In the genomic region with DNA sequence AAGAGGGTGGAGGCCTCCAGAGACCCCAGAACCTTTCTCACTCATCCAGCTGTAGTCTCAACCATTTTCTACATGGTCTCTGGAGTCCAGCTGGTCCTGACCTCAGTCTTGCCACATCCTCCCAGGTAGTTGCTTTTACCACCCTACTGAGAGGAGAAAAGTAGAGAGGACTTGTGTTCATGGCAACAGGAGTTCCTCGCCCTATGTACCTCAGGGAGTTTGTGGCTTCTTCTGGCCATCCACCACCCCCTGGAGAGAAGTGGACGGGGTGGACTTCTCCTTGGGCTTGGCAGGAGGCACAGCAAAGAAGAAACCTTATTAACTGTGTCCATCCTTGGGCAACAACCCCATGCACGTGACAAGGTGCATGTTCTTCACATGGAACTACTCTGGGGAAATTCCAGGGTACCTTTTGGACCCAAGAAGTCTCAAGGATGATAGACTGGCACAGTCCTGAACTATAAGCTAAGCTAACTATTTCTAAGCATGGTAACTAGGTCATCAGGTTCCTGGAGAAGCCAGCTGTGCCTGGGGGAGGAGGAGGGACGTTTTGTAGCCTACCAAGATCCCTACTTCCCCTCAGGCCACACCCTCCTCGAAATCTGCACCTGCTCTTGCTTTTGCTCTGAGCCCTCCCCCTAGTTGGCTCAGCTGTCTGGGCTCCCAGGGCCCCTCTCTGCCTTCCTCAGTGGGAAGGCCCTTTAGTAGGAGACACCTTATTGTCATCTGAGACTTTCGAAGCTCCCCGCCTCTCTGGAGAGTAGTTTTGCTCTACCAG, we compare ENCODE assay signal across 8 mouse cellular contexts. TPM values are rescaled to one million over a fixed set of nuclear protein-coding genes. Genes with fewer than 3 reads are reported as not detected.
A peak's percentile ranks its signal among the peaks of the same experiment; 100 is the strongest.
DNase-seq lines count a peak whose midpoint lies in the region; ATAC-seq and TF ChIP-seq lines count a peak whose summit lies in the region.
"Had no signal": no experiment of that assay in that cellular context is flagged by ENCODE, and none has a peak within 500 bp of the region (broad histone marks: within the 10 kb centered on the region; RNA-seq: fewer than 3 reads in every experiment).

No protein-coding gene starts in this region.

- 55% methylated on average over 7 of the region's 7 CpGs for WGBS in lung, postnatal 0 days
- WGBS in embryonic facial prominence, embryonic 14.5 days = 60% methylated on average over 7 of the region's 7 CpGs
- WGBS in limb, embryonic 10.5 days = 72% methylated on average over 7 of the region's 7 CpGs

- peaks cover 57% of the 10 kb centered on the region; the same call in 1 of the 2 replicates for H3K4me1 ChIP-seq in lung, postnatal 0 days (ENCODE audit: insufficient read depth, low read depth, low read length)
- peaks cover 26% of the 10 kb centered on the region for H3K4me1 ChIP-seq in embryonic facial prominence, embryonic 14.5 days (ENCODE audit: control insufficient read depth, insufficient read depth, low read length)
- H3K4me1 ChIP-seq in limb, embryonic 10.5 days = peaks cover 37% of the 10 kb centered on the region

- DNase-seq in lung, postnatal 0 days (ENCODE audit: low spot score) = peak; percentile 66
- no peak for DNase-seq in lung, postnatal 25 days (ENCODE audit: low spot score)
- peak; percentile 80 for DNase-seq in embryonic facial prominence, embryonic 14.5 days (ENCODE audit: low spot score)
- DNase-seq in limb, embryonic 10.5 days (ENCODE audit: low spot score) = no peak
- DNase-seq in thymus, postnatal 14 days = peak; percentile 92
- DNase-seq in left cerebral cortex, adult 11 months (ENCODE audit: low spot score) = no peak

- no peaks in the 10 kb centered on the region for H3K9me3 ChIP-seq in lung, postnatal 0 days (ENCODE audit: low read length)
- no peaks in the 10 kb centered on the region for H3K9me3 ChIP-seq in embryonic facial prominence, embryonic 14.5 days (ENCODE audit: control insufficient read depth, low read length)
- H3K9me3 ChIP-seq in limb, embryonic 10.5 days (replicated peaks) = no peaks in the 10 kb centered on the region

- no peak overlapping the region for H3K4me2 ChIP-seq in lung, postnatal 0 days (replicated peaks; ENCODE audit: low read depth, low read length)
- no peak overlapping the region for H3K4me2 ChIP-seq in embryonic facial prominence, embryonic 14.5 days (ENCODE audit: low read depth, low read length)
- H3K4me2 ChIP-seq: limb, embryonic 13.5 days had no signal

- no peak overlapping the region for H3K4me3 ChIP-seq in lung, postnatal 0 days (ENCODE audit: low read depth, low read length)
- H3K4me3 ChIP-seq in embryonic facial prominence, embryonic 14.5 days (ENCODE audit: low read depth, low read length) = no peak overlapping the region
- H3K4me3 ChIP-seq in limb, embryonic 10.5 days = no peak overlapping the region
- H3K4me3 ChIP-seq: limb, embryonic 13.5 days had no signal

- no peak overlapping the region for H3K9ac ChIP-seq in lung, postnatal 0 days (replicated peaks; ENCODE audit: low read depth)
- H3K9ac ChIP-seq in embryonic facial prominence, embryonic 14.5 days (ENCODE audit: low read depth, low read length) = no peak overlapping the region
- H3K9ac ChIP-seq: limb, embryonic 13.5 days had no signal

- TF ChIP-seq EP300 in lung, postnatal 0 days (IDR thresholded peaks at IDR 0.05) = no peak

- H3K27me3 ChIP-seq in lung, postnatal 0 days (replicated peaks; ENCODE audit: insufficient read depth, low read length) = no peaks in the 10 kb centered on the region
- H3K27me3 ChIP-seq in embryonic facial prominence, embryonic 14.5 days (replicated peaks; ENCODE audit: control insufficient read depth, insufficient read depth, low read length) = no peaks in the 10 kb centered on the region
- H3K27me3 ChIP-seq in limb, embryonic 10.5 days (ENCODE audit: low read depth, poor library complexity, severe bottlenecking) = no peaks in the 10 kb centered on the region
- H3K27me3 ChIP-seq: limb, embryonic 13.5 days had no signal

- no peak for ATAC-seq in lung, postnatal 0 days
- peak; percentile 75 for ATAC-seq in embryonic facial prominence, embryonic 14.5 days (ENCODE audit: low read depth)
- ATAC-seq in megakaryocyte-erythroid progenitor cell, adult 5-6 weeks (replicated peaks; ENCODE audit: low FRiP score, low TSS enrichment, poor library complexity, severe bottlenecking) = no peak

- H3K27ac ChIP-seq in lung, postnatal 0 days (ENCODE audit: low read length) = peak overlapping the region; percentile 96
- H3K27ac ChIP-seq in embryonic facial prominence, embryonic 14.5 days (replicated peaks; ENCODE audit: low read depth, low read length) = peak overlapping the region; percentile 61; the same call in 1 of the 2 replicates
- 0 out of 2 replicates have a peak overlapping the region, but pooled peaks have one; percentile 17 for H3K27ac ChIP-seq in limb, embryonic 10.5 days

- H3K36me3 ChIP-seq in lung, postnatal 0 days (ENCODE audit: insufficient read depth, low read length) = 0 out of 2 replicates have a peak, but pooled peaks cover 7% of the 10 kb centered on the region
- peaks cover 9% of the 10 kb centered on the region for H3K36me3 ChIP-seq in embryonic facial prominence, embryonic 14.5 days (ENCODE audit: control insufficient read depth, insufficient read depth, low read length)
- peaks cover 50% of the 10 kb centered on the region for H3K36me3 ChIP-seq in limb, embryonic 10.5 days

- no peak for TF ChIP-seq CTCF in lung, postnatal 0 days (IDR thresholded peaks at IDR 0.05)

RNA-seq across cellular contexts. Expression of gene Bcl2l1, which starts 15.5 kb away (rescaled TPM):
- polyA plus RNA-seq in lung, postnatal 0 days (2015; fragmentation: Nextera tagmentation; extraction: Ambion mirVana) = 100 and 103 TPM in 2 replicates
- 77.3 and 86.7 TPM in 2 replicates for polyA plus RNA-seq in embryonic facial prominence, embryonic 14.5 days (2014; fragmentation: Nextera tagmentation; extraction: Ambion mirVana)
- 90.1 and 103 TPM in 2 replicates for polyA plus RNA-seq in limb, embryonic 10.5 days (2016; fragmentation: Nextera tagmentation; extraction: Ambion mirVana)
- 5.7 and 6.7 TPM in 2 replicates for total RNA-seq in megakaryocyte-erythroid progenitor cell, adult 5-6 weeks (2014; fragmentation: Nextera tagmentation)
- total RNA-seq in megakaryocyte-erythroid progenitor cell, adult 5-6 weeks (2017) = 3.7 and 11.8 TPM in 2 replicates

RNA-seq across cellular contexts. Expression of gene Tpx2, which starts 31.7 kb away (rescaled TPM):
- polyA plus RNA-seq in lung, postnatal 0 days (2015; fragmentation: Nextera tagmentation; extraction: Ambion mirVana) = 3.1 and 5.7 TPM in 2 replicates
- polyA plus RNA-seq in embryonic facial prominence, embryonic 14.5 days (2014; fragmentation: Nextera tagmentation; extraction: Ambion mirVana) = 69.3 and 87.9 TPM in 2 replicates
- polyA plus RNA-seq in limb, embryonic 10.5 days (2016; fragmentation: Nextera tagmentation; extraction: Ambion mirVana) = 141 and 147 TPM in 2 replicates
- total RNA-seq in megakaryocyte-erythroid progenitor cell, adult 5-6 weeks (2014; fragmentation: Nextera tagmentation) = 51.9 and 52.3 TPM in 2 replicates
- total RNA-seq in megakaryocyte-erythroid progenitor cell, adult 5-6 weeks (2017) = 79.0 and 103 TPM in 2 replicates

Comparison
In these comparisons a context has a peak if more than half of its experiments do, and no peak if none do; other contexts are left out.
1. DNase-seq: peak in lung, postnatal 0 days (single experiment), embryonic facial prominence, embryonic 14.5 days (single experiment) and thymus, postnatal 14 days (single experiment); none in lung, postnatal 25 days (single experiment), limb, embryonic 10.5 days (single experiment) and left cerebral cortex, adult 11 months (single experiment).
2. H3K27ac ChIP-seq: peak in every context shown above with its lines; median percentile 96 in lung, postnatal 0 days; 61 in embryonic facial prominence, embryonic 14.5 days; 17 in limb, embryonic 10.5 days.
3. RNA of gene Tpx2, which starts 31.7 kb away (polyA plus RNA-seq): 141 to 147 TPM in limb, embryonic 10.5 days and 69.3 to 87.9 TPM in embryonic facial prominence, embryonic 14.5 days; 3.1 to 5.7 TPM in lung, postnatal 0 days; every median in the first group is over 10 times any median in the second.